Mouse (Mus musculus) common myeloid progenitor, adult 5-6 weeks (primary cell): ENCODE data around the gene Efhc1. TPM values are rescaled to one million over a fixed set of nuclear protein-coding genes. Genes with fewer than 3 reads are reported as not detected.

Source experiments
- ATAC-seq: replicated peaks from 2 replicates; pipeline ENCODE4 v1.8.0; 2016; ENCODE audit warnings: low read depth, mild to moderate bottlenecking, moderate TSS enrichment, inconsistent platforms; ENCODE audit not compliant: poor library complexity, severe bottlenecking
- total RNA-seq: library from RNA; stranded (forward); fragments of 200-1000, 187-1606 nt; gene quantifications from 2 replicates; pipeline ENCODE4 v1.2.3, GENCODE M21; 2017

Gene Efhc1
- total RNA-seq, 1 experiment from 2014 or later, result 0.73 TPM

- no peak for ATAC-seq
Observed at GRCm38 (mm10) chr1:21002246-21003142, 51.1 kb downstream of the Efhc1 start.

- ATAC-seq, result no peak
Observed at GRCm38 (mm10) chr1:21004596-21004995, 53.2 kb downstream of the Efhc1 start.

- ATAC-seq, result no peak
Observed at GRCm38 (mm10) chr1:21006775-21007174, 55.3 kb downstream of the Efhc1 start.

DNA sequence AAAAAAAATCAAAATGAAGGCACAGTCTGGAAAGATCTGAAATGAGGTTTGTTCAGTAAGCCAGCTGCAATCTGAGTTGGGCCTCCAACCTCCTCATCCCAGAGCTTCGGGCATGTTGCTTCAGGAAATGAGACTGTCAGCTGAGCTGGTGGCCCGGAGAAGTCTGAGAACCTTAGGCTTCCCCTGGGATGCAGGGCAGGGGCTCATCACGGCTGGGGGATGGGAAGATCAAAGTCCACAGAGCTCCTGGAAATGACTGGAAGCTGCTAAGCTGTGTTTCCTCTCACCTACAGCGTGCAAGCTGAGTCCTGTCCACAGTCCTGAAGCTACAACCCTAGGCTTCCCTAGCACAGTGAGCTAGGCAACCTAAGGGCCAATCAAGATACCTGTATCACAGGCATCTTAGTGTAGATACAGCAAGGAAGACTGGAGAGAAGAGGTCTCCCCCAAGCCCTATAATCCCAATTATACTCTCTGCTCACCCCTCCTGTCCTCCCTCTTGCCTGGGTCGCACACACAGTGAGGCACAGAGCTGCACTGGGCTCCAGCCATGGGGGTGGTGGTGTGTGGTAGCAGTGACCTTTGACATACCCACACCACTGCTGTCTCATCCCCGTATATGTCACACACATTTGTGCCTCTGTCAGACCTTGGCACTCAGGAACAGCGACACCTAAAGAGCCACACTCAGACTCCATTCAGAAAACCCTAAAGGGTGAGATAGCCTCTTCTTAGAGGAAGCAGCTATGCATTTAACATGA lies 56.7 kb downstream of the Efhc1 start:
- no peak for ATAC-seq

DNA sequence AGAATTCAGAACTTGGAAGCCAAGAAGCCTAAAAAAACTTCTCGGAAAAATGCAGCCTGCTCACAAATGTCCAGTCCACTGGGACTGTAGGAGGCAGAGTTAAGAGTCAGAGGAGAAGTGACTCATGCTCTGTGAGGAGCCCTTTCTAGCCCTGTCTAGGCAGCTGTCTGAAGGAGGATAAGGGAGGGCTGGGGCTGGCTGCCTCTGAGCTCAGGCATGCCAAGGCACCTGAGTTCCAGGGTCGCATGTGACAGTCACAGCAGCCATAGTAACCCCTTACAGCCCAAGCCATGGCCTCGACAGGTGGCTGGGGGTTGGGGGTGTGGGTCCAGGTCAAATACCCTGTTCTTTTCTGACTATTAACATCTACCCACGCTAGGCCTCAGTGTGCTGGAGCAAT lies 57.5 kb downstream of the Efhc1 start:
- no peak for ATAC-seq

DNA sequence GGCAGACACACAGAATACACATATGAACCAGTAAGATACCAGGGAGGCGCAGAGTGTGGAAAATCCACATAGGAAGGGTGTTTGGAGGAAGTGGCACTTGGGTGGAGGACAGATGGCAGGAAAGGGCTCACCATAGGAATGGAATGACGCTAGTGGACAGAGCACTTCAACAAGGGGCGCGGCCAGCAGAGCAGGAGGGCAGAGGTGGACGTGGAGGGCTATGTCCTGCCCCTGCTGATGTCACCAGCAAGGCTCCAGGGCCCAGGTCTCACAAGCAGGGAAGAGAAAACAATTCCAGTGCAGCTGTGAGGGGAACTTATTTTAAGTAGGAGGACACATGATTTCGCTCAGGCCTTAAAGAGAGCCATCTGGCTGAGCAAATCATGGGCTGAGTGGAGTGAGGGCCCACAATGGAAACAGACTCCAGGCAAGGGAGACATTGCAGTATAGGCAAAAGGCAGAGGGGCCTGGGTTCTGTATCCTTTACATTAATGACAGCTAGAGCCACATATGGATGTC lies 58.9 kb downstream of the Efhc1 start:
- no peak for ATAC-seq

DNA sequence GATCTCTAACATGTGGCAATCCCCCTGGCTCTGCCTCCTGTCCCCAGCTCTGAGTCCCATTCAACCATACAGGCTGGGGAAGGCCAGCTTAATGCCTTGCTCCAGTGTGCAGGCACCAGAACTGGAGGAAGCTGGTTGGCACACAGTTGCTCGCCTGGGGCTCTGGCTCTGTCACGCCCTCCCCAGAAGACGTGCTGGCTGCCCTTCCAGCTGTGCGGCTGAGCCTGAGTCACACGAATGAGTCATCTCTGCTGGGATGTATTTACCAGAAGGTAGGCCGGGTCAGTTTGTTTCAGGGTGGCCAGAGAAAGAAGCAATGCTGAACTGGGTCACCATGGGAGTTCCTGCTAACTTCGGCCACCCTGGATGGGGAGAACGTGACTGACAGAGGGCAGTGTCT lies 63.0 kb downstream of the Efhc1 start:
- peak; percentile 84 for ATAC-seq

DNA sequence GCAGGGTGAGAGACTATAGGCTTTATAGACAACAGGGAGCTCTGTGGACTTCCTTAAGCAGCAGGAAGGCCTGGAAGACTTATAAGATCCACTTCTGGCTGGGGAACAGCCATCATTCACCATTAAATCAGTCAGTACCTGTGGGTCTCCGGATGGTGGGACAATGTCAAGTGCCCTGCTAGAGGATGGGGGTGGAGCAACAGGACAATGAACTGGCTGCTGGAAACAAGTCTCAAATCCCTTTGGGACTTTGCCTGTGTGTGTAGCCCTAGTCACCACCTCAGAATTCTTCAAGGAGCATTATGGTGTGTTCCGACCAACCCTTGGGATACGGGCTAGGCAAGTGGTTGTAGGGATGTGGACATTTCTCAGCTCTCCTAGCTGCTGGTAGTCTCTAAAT lies 71.7 kb downstream of the Efhc1 start:
- ATAC-seq, result no peak

DNA sequence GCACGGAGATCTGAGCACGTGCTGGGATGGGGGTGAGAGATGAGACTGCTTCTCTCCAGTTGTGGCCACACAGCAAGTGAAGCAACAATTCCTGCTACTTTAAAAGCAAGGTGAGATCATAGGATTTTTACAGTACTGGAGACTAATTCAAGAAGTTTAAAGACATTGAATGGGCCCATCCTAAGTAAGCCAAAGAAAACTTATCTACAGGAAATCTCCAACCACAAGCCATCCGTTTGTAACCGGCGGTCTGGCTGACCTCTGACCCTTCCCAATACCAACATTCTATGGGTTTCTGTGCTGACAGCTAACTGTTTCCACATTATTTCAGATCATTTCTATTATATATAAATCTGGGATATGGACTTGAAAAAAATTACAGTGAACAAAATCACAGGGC lies 73.8 kb downstream of the Efhc1 start:
- peak; percentile 68 for ATAC-seq

- ATAC-seq, result no peak
Observed at GRCm38 (mm10) chr1:21026534-21026933, 75.1 kb downstream of the Efhc1 start.

- no peak for ATAC-seq
Observed at GRCm38 (mm10) chr1:21029000-21029399, 77.6 kb downstream of the Efhc1 start.

GRCm38 (mm10) chr1:21031650-21032049 lies 80.2 kb downstream of the Efhc1 start:
- ATAC-seq, result peak; percentile 64

GRCm38 (mm10) chr1:21033065-21033791 lies 81.8 kb downstream of the Efhc1 start:
- ATAC-seq, result no peak

DNA sequence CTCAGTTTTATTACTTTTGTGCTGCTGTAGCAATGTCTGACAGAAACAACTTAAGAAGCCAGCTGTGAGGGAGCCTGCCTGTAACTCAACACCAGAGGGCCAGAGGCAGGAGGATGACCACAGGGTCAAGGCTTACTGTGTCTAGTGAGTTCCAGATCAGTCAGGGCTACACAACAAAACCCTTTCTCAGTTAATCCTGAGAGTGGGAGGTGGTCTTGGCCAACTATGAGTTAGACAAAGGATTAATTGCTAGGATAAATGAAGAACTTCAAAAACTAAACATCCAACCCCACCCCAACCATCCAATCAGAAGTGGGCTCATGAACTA lies 82.3 kb downstream of the Efhc1 start:
- no peak for ATAC-seq

- peak; percentile 79 for ATAC-seq
Observed at GRCm38 (mm10) chr1:21035878-21036277, 84.5 kb downstream of the Efhc1 start.

DNA sequence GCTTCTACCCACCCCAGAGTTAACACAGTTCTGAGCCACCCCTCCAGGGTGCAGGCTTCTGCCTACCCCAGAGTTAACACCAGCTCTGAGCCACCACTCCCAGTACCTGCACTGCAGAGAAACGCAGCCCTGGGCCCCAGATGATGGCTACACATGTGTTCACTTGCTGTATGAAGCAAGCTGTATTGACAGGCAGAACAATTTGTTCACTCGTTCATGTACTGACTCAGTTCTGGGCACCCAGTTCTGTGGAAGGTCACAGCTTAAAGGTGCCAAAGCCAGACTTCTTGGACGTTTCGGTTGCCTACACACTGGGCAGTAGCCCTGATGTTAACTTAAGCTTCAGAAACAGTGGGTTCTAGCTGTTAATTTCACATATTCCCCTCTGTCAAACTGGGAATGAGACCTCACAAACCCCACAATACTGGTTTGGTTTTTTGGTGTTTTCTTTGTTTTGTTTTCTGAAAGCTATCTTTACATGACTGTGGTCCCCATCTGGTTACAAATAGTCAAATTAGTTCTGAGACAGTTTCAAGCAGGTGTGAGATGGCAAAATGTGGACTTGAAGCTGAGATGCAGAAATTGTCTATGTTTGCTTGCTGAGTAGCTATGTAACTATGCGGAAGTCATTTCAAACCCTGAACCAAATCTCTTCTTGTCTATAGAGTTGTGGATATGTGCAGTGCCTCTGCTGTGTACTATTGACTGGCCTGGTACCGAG lies 86.6 kb downstream of the Efhc1 start:
- no peak for ATAC-seq

DNA sequence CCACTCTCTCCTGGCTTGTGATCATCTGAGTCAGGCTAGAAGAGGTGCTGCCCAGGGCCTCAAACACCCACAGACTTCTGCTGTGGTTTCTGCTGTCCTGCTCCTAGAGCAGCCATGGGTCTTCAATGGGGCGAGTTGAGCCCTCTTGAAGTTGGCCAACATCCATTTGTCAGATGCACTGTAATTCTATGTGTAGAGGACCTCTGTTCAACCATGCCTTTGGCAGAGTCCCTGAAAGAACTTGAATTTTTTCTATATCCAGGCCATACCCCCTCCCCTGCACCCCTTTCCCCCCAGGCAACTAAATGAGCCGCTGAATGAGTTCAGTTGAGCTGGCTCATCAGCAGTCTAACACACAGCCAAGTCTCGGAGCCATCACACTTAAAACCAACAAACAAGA lies 88.1 kb downstream of the Efhc1 start:
- ATAC-seq, result no peak

DNA sequence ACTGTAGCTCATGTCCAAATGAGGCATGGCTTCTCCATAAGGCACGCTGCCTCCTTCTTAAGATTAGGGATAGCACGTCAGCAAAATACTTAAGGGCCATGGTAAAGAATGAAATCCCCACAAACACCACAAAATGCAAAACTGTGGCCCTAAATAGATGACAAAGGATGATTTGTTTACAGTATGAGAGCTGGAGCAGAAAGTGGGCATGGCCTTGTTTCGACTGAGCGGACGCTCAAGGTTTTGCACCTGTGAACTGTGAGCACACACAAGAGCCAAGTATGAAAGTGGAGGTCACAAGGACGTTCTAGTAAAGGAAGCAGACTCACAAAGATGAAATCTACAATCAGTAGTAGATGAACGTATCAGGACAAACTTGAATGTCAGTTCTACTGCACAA lies 88.7 kb downstream of the Efhc1 start:
- ATAC-seq, result no peak
